Mouse (Mus musculus) inflammation-experienced regulatory T-cells, adult 16 weeks (primary cell): ENCODE results near the gene Tmem126b. TPM values are rescaled to one million over a fixed set of nuclear protein-coding genes. Genes with fewer than 3 reads are reported as not detected.

Experiments
- polyA plus RNA-seq: library from polyadenylated mRNA; unstranded; fragments of 100-300 nt; shearing (Covaris generic); gene quantifications from one replicate; pipeline ENCODE4 v1.2.1, GENCODE M21; 2017

The Tmem126b gene
- 42.9 TPM for polyA plus RNA-seq

DNA sequence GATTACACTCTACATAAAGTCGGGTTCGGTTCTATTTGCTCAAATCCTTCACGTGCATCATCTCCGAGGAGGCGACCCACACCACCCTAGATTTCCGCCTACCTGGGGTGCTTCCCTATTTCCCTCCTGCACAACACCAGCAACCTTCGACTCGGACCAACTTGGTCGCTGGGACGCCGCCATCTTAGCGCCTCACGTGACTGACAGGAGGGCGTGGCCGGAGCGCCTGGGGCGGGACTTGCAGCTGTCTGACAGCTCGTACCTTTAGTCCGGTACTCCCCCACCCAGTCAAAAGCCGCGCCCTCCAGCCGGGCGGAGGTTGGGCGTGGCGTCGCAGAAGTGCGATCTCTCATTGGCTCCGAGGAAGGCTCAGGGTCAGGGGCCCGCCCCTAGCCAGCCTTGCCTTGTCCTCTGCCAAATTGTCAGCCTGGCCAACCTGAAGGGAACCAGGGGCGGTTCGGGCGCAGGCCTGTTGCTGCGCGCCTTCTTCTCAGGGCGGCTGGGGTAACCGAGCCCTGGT is at the start of gene Tmem126b:
Tmem126b (minus strand) TSS at position 209 of the 520 bp plus-strand sequence.

GRCm38 (mm10) chr7:90476313-90477245 is 778 bp upstream of the Tmem126b start, which contains the start of gene Dlg2:
TSS of gene Dlg2 (plus strand) at chr7:90476672.

GRCm38 (mm10) chr7:90456845-90457468 is 18.8 kb downstream of the Tmem126b start, which contains the start of gene Tmem126a:
TSS of gene Tmem126a (minus strand) at chr7:90457229.

DNA sequence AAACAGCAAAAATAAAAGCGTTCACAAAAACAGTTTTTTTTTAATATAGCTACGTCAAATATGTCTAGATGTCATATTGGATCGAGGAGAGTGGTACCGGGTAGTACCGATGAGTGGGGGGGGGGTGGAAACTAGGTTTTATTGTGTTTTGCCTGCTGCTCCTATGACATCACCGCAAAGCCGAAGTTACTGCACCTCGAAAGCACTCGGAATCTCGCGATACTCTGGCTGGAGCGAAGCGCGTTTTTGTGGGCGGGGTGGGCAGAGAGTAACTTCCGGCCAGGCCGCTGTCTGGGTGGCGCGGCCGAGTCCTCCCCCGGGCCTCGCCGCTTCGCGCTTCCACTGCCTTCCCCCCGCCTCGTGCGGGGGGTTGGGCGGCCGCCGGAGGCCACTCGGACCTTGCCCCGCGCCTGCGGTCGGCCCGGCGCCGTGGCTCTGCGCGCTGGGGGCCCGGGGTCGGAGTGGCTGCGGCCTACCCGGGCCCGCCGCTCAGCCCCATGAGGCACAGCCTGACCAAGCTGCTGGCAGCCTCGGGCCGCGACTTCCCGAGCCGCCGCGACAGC is 33.2 kb downstream of the Tmem126b start, which contains the start of gene Crebzf:
Crebzf (plus strand) TSS at position 212 of the 563 bp plus-strand sequence.

GRCm38 (mm10) chr7:90426020-90427001 is 49.5 kb downstream of the Tmem126b start, which contains the start of gene Ccdc89:
TSS of gene Ccdc89 (plus strand) at chr7:90426577.

Other genes with a start within 250 kb of the Tmem126b start
- gene Ccdc83, start 210.2 kb downstream of the Tmem126b start, polyA plus RNA-seq, result not detected
- 88.5 TPM for gene Sytl2, start 173.7 kb downstream of the Tmem126b start, polyA plus RNA-seq
- gene Ccdc89, start 49.4 kb downstream of the Tmem126b start, polyA plus RNA-seq, result not detected
- 15.7 TPM for gene Crebzf, start 33.3 kb downstream of the Tmem126b start, polyA plus RNA-seq
- 82.0 TPM for gene Tmem126a, start 18.8 kb downstream of the Tmem126b start, polyA plus RNA-seq
- 0.34 TPM for gene Dlg2, start 671 bp upstream of the Tmem126b start, polyA plus RNA-seq